Mouse (Mus musculus) heart, adult 2 months (tissue): ENCODE measurements around the gene Aldh1a1.
A peak's percentile ranks its signal among the peaks of the same experiment; 100 is the strongest.

Experiments used
- CTCF ChIP-seq: fragments of 200-600 bp; IDR thresholded peaks from 2 replicates; pipeline ENCODE4 v1.8.1; 2022; ENCODE audit warnings: antibody characterized with exemption, mild to moderate bottlenecking, moderate library complexity
- EP300 ChIP-seq: fragments of 200-500 bp; IDR thresholded peaks from 2 replicates; pipeline ENCODE4 v1.6.1; 2011; ENCODE audit warnings: low read depth, low read length, control low read depth; ENCODE audit not compliant: insufficient read depth
- POLR2A ChIP-seq: fragments of 200-500 bp; IDR thresholded peaks from 2 replicates; pipeline ENCODE4 v1.6.1; 2011; ENCODE audit warnings: mild to moderate bottlenecking, low read depth, low read length, control low read depth; ENCODE audit not compliant: insufficient read depth

- TF ChIP-seq EP300: no peak
- no peak for TF ChIP-seq CTCF
- TF ChIP-seq POLR2A: peak; percentile 52; the same call in 1 of the 2 replicates
Observed at GRCm38 (mm10) chr19:20601739-20602138, 109.2 kb downstream of the Aldh1a1 start.
